Mouse (Mus musculus): ENCODE measurements around the gene Nme8. TPM values are rescaled to one million over a fixed set of nuclear protein-coding genes. Genes with fewer than 3 reads are reported as not detected.

The Nme8 gene
- polyA plus RNA-seq, 1 experiment, result not detected

DNA sequence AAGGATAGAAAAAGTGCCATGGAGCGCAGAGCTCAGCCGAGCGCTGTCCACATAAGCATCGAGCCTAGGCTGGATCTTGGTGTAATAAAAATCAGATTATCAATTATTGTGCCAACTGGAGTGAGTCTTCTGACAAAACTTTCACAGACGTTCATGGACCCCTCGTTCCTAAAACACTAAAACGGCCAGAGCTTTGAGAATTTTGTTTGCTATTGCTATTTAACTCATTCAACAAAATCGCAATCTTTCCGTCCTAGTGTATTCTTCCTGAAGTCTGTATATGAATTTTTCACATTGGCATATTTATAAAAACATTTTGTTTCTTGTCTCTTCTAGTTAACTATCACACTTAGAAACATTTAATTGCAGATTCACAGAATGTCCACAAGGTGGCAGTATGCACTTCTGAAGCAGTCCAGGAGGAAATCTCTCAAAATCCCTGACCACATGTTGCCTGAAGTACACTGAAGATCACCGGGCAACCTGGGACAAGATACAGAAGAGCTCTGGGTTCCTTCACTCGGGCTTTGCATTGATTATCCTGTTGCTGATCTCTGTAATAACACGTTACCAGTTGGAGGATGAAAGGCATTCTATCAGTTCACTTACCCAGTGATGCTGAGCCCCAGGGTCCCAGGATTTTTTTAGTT, 1.1 kb upstream of the Nme8 start:
- 24% methylated on average over 12 of the region's 12 CpGs for WGBS
- H3K4me1 ChIP-seq (ENCODE audit: control insufficient read depth, insufficient read depth, low read length), result no peaks in the 10 kb centered on the region
- no peak for DNase-seq
- no peak overlapping the region for H3K4me3 ChIP-seq (replicated peaks; ENCODE audit: extremely low read depth, low read depth, low read length)
- TF ChIP-seq POLR2A (IDR thresholded peaks at IDR 0.05; ENCODE audit: borderline replicate concordance, extremely low read depth, low read depth, low read length) (no peak), CTCF (IDR thresholded peaks at IDR 0.05; ENCODE audit: insufficient read depth, low read length) (0 out of 2 replicates have a peak, but pooled peaks have one; percentile 31)

DNA sequence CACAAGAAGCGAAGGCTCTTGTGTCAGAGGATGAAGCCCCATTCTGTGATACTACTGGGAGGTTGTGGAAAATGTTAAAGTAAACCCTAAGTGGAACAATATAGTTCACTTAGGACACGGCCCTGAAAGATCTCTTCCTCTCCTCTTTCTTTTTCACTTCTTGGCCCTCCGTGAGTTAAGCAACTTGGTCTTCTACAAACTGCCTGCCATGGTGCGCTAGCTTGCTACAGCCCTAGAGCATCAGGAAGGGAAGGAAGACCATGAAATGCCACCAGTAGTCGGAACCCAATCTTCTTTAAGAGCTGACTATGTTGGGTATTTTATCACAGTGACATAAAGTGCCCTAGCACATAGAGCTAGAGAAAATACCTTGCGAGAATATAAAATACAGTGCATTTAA, 7.2 kb downstream of the Nme8 start:
- Histone ChIP-seq H3K4me1 (ENCODE audit: control insufficient read depth, insufficient read depth, low read length) (no peaks in the 10 kb centered on the region), H3K4me3 (replicated peaks; ENCODE audit: extremely low read depth, low read depth, low read length) (no peak overlapping the region)
- no peak for TF ChIP-seq CTCF (IDR thresholded peaks at IDR 0.05; ENCODE audit: insufficient read depth, low read length)
- no peak for TF ChIP-seq POLR2A (IDR thresholded peaks at IDR 0.05; ENCODE audit: borderline replicate concordance, extremely low read depth, low read depth, low read length)
- no peak for DNase-seq
- WGBS, result 86% methylated on average over 6 of the region's 6 CpGs

- WGBS, result 39% methylated on average over 3 of the region's 3 CpGs
- Histone ChIP-seq H3K4me1 (ENCODE audit: control insufficient read depth, insufficient read depth, low read length) (no peaks in the 10 kb centered on the region), H3K4me3 (replicated peaks; ENCODE audit: extremely low read depth, low read depth, low read length) (no peak overlapping the region)
- DNase-seq, result no peak
- TF ChIP-seq CTCF (IDR thresholded peaks at IDR 0.05; ENCODE audit: insufficient read depth, low read length), result no peak
- TF ChIP-seq POLR2A (IDR thresholded peaks at IDR 0.05; ENCODE audit: borderline replicate concordance, extremely low read depth, low read depth, low read length), result no peak
These were observed 7.6 kb downstream of the Nme8 start for GRCm38 (mm10) chr13:19689971-19690370.

DNA sequence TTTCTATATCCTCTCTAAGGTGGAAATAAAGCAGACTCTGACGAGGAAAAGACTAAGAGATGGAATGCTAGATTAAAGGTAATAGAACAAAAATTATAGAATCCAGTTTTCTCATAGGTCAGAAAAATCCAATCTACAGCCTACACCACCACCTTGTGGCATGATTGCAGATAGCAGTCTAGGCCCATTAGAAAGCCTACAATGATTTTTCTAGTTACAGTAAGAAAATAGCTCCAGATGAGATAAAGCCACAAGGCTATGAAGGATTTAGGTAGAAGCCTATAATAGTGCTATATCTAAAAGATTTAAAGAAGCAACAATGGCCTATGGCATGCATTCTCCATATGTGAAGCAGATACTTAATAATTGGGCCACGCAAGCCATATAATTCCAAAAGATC, 13.6 kb downstream of the Nme8 start:
- WGBS, result 56% methylated on average over 2 of the region's 2 CpGs
- TF ChIP-seq CTCF (IDR thresholded peaks at IDR 0.05; ENCODE audit: insufficient read depth, low read length) (peak; percentile 29; the same call in 1 of the 2 replicates), POLR2A (IDR thresholded peaks at IDR 0.05; ENCODE audit: borderline replicate concordance, extremely low read depth, low read depth, low read length) (no peak)
- Histone ChIP-seq H3K4me3 (replicated peaks; ENCODE audit: extremely low read depth, low read depth, low read length) (no peak overlapping the region), H3K4me1 (ENCODE audit: control insufficient read depth, insufficient read depth, low read length) (peaks cover 3% of the 10 kb centered on the region)
- no peak for DNase-seq

DNA sequence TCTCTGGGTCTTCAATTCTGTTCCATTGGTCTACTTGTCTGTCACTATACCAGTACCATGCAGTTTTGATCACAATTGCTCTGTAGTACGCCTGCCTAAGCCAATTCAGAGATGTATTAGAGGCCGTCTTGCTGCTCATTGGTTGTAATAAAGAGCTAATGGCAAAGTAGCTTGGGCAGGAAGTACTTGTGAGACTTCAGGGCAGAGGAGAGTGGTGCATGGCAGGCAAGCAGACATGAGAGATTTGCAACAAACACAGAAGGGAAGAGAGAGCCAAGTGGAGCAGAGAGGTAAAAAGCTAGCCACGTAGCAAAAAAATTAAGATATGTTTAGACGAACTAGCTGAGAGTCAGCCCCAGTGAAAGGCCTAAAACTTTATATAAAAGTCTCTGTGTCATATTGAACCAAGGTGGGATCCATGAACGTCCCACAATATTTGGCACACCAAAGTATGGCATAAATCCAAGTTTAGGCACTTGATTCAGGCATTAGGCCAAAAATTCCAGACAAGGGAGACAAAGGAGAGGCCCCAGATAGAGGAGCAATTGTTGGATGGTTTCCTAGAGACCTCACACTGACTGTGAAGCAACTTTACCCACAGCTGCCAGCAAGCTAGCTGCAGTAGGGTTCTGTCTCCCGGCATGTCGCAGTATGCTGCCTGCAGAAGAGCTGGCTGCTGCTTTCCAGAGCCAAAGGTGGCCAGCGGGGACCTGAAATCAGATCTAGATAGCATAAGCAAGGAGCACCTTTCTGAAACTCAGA, 14.5 kb downstream of the Nme8 start:
- Histone ChIP-seq H3K4me1 (ENCODE audit: control insufficient read depth, insufficient read depth, low read length) (peaks cover 3% of the 10 kb centered on the region), H3K4me3 (replicated peaks; ENCODE audit: extremely low read depth, low read depth, low read length) (no peak overlapping the region)
- no peak for TF ChIP-seq POLR2A (IDR thresholded peaks at IDR 0.05; ENCODE audit: borderline replicate concordance, extremely low read depth, low read depth, low read length)
- no peak for TF ChIP-seq CTCF (IDR thresholded peaks at IDR 0.05; ENCODE audit: insufficient read depth, low read length)
- 38% methylated on average over 8 of the region's 8 CpGs for WGBS
- no peak for DNase-seq

DNA sequence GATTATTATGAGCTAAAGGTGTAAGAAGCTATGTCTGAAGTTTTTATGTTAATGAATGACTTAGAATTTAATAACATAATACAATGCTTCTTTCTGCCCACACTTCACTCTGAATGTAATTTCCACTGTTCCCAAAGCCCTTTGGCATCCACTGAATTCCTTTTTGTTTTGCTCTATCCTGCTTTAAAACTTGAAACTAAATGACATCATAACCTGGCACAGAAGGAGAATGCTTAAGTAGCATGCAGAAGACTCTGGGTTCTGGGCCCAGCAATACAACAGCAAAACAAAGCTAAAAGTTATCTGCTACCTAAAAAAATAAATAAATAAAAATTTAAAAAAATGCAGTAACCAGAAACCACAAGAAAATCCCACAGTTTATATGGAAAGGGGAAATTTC, 23.0 kb downstream of the Nme8 start:
- DNase-seq, result no peak
- Histone ChIP-seq H3K4me3 (replicated peaks; ENCODE audit: extremely low read depth, low read depth, low read length) (no peak overlapping the region), H3K4me1 (ENCODE audit: control insufficient read depth, insufficient read depth, low read length) (no peaks in the 10 kb centered on the region)
- TF ChIP-seq CTCF (IDR thresholded peaks at IDR 0.05; ENCODE audit: insufficient read depth, low read length), result no peak
- TF ChIP-seq POLR2A (IDR thresholded peaks at IDR 0.05; ENCODE audit: borderline replicate concordance, extremely low read depth, low read depth, low read length), result no peak

DNA sequence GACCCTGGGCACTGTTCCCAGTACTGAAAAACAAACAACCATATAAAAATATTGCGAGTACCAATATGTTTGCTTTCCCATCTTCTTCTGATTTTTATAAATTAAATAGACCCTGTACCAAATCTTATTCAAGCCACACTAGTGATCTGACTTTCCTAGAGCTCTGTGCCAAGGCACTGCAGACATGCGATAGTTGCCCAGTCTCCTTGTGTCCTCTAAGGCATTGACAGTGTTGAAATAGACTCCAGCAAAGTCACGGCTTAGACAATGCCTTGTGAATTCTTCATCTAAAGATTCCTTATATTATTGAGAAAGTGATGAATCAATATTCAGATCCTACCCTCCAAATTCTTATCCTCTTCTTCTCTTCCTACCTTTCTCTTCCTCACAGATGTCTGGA, 23.6 kb downstream of the Nme8 start:
- no peak for DNase-seq
- Histone ChIP-seq H3K4me1 (ENCODE audit: control insufficient read depth, insufficient read depth, low read length) (no peaks in the 10 kb centered on the region), H3K4me3 (replicated peaks; ENCODE audit: extremely low read depth, low read depth, low read length) (no peak overlapping the region)
- TF ChIP-seq CTCF (IDR thresholded peaks at IDR 0.05; ENCODE audit: insufficient read depth, low read length) (no peak), POLR2A (IDR thresholded peaks at IDR 0.05; ENCODE audit: borderline replicate concordance, extremely low read depth, low read depth, low read length) (no peak)
- 71% methylated on average over 3 of the region's 3 CpGs for WGBS

DNA sequence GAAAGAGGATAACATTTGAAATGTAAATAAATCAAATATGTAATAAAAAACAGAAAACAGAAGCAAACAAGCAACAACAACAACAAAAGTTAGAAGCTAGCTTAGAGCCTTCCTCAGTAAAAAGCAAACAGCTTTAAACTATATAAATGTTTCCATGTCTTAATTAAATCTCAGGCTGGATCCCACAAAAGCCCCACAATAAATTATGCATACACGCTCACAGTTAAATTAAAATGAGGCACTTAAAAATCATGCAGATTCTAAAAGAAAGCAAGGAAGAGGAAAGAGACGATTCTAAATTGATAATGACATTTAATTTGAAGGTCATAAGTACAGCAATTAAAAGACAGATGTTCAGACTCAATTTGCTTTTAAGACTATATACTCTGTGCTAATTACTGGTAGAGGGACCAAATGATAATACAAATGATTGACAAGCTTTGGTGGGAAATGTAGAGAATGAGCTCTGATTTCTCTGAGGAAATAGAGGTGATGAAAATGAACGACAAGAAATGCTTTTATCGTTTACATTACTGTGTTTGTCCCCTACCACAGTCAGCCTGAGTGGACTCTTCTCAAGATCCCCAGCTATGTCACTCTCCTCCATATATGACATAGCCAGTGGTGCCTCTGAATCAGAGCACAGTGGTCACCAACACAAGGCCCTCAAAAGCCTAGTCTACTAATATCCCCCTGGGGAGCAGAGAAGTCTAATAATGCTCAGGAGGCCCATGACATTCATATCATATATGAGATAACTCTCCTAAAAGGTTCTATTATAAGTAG, 29.0 kb downstream of the Nme8 start:
- Histone ChIP-seq H3K4me1 (ENCODE audit: control insufficient read depth, insufficient read depth, low read length) (no peaks in the 10 kb centered on the region), H3K4me3 (replicated peaks; ENCODE audit: extremely low read depth, low read depth, low read length) (no peak overlapping the region)
- TF ChIP-seq CTCF (IDR thresholded peaks at IDR 0.05; ENCODE audit: insufficient read depth, low read length) (no peak), POLR2A (IDR thresholded peaks at IDR 0.05; ENCODE audit: borderline replicate concordance, extremely low read depth, low read depth, low read length) (no peak)
- no peak for DNase-seq
- whole genome bisulfite sequencing, result 81% methylated on average over 4 of the region's 4 CpGs

GRCm38 (mm10) chr13:19652405-19652804, 45.2 kb downstream of the Nme8 start:
- 87% methylated on average over 2 of the region's 2 CpGs for WGBS

More at GRCm38 (mm10) chr13:19652405-19652804, 45.2 kb downstream of the Nme8 start:
- Histone ChIP-seq H3K4me1 (ENCODE audit: control insufficient read depth, insufficient read depth, low read length) (no peaks in the 10 kb centered on the region), H3K4me3 (replicated peaks; ENCODE audit: extremely low read depth, low read depth, low read length) (no peak overlapping the region)
- no peak for TF ChIP-seq POLR2A (IDR thresholded peaks at IDR 0.05; ENCODE audit: borderline replicate concordance, extremely low read depth, low read depth, low read length)
- no peak for DNase-seq

Data from lung, adult 2 months (tissue).